Mouse (Mus musculus) fibroblast of lung, adult 2 months (primary cell): ENCODE data around the gene Dusp19.
A peak's percentile ranks its signal among the peaks of the same experiment; 100 is the strongest.

Source experiments
- DNase-seq: peaks from one replicate; pipeline ENCODE4 v3.0.0-alpha.2; 2011; ENCODE audit warnings: low read depth

Dusp19 gene

DNA sequence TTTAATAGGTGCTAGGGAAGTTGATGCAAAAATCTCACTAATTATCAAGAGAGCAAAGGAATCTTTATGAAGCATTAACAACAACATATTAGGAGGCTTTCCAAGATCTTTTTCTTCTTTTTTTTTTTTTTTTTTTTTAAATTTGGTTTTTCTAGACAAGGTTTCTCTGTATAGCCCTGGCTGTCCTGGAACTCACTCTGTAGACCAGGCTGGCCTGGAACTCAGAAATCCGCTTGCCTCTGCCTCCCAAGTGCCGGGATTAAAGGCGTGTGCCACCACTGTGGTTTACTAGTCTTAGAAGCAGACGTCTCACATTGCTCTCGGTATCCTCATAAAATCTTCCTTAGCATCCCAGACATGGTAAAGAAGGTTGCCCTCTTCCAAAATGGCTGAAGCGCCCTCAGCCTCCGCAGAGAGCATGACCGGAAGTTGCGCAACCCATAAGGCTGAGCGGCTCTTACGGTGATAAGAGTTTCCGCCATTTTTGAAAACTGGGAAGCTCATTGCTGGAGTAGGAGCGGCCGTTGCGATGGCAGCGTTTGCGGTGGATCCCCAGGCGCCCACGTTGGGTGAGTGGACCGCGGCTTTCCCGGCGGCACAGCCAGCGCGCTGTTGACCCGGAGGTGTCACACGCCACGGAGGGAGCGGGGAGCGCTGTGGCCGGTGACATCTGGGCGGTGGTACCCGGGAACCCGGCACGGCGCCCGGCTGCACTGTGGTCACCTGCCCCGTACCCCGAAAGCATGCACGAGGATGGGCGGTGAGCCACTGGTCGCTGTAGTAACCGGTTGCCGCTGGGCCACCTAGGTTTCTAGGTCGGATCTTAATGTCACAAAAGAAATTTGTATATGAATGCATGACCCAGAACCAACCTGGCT is 21.8 kb downstream of the Dusp19 start:
- DNase-seq, result peak; percentile 84

- DNase-seq, result no peak
These were observed 22.6 kb downstream of the Dusp19 start for GRCm38 (mm10) chr2:80639398-80639797.

GRCm38 (mm10) chr2:80639864-80640263 is 23.0 kb downstream of the Dusp19 start:
- no peak for DNase-seq

DNA sequence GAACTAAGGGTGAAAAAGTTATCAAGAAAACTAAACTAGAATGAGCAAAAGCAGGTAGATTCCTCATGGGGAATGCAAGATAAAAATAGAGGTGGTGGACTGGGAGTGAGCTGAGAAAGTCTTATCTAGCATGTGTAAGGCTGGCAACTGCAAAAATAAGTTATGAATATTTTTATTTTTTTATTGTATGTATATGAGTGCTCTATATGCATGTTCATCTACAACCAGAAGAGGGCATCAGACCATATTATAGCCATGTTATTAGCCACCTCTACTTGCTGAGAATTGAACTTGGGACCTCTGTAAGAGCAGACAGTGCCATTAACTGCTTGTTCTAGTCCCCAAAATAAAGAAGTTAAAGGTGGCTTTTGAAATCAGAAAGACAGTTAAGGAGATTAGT is 44.6 kb downstream of the Dusp19 start:
- DNase-seq, result no peak

DNA sequence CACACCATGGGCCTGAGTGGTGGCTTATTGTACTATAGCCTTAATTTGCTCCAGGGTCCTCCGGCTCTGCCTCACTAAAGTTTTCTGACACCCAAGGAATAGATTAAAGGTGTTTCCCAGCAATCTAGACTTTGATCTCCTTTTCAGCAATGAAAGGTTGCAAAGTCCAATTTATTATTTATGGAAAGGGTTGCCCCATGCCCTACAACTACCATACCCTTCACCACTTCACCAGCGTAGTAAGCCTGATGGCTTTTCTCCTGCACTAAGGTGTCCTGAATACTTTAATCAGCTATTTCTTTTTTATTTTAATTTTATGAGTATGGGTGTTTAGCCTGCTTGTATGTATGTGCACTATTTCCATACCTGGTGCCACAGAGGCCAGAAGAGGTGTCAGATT is 45.8 kb downstream of the Dusp19 start:
- DNase-seq, result no peak

DNA sequence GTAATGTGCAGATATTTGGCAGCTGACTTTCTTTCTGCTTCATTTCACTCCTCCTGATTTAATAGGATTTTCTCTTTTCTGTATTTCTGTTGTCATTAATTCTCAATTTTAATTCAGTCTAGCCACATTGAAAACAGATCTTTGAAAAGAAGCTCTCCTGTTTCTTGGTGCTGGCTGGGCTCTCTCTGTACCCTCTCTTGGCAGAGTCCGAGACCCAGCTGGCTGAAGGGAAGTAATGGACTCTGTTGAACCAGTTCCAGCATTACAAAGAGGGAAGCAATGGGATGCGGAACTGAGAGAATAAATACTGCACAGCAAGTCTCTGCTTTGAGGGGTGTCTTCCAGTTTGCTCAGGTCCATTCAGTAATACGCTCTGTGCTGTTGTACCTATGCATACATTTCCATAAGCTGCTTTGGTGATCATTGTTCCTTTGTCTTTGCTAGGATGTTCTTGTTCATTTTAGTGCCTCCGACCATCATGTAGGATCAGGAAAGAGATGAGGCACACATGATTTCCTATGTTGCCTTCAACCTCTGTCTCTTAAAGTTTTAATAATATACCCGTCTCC is 50.6 kb downstream of the Dusp19 start:
- DNase-seq, result no peak

DNA sequence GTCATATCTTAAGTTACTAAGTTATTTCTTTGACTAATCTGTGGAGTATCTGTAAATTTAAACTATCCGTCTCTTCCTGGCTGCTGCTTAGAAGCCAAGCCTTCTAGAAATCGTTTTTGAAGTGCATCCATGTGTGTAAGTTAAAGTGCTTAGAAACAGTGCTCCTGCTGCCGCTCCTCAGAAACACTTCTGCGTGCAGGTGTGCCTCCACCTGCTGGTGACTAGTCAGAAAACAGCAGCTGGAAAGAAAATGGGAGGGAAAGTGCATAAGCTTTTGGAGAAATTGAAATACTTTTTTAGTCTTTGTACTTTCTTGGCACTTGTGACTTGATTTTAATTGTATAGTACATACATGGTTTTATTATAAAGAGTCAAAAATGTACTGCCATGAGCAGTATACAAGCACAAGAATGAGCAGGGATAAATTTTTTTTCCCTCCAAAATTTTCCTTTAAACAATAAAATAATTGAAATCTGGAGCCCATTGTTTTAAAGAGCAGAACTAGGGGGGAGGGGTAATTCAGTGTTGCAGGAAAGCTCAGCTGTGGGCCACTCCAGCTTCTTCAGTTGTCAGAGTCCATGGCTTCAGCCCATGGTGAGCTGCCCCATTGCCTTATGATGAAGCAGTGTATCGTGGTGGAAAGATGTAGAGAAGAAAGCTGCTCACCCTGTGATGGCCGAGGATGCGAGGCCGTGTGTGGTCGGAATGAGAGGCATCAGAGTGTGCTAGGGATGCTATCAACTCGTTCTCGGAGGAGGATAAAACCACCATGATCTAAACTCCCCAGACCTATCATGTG is 53.2 kb downstream of the Dusp19 start:
- no peak for DNase-seq

DNA sequence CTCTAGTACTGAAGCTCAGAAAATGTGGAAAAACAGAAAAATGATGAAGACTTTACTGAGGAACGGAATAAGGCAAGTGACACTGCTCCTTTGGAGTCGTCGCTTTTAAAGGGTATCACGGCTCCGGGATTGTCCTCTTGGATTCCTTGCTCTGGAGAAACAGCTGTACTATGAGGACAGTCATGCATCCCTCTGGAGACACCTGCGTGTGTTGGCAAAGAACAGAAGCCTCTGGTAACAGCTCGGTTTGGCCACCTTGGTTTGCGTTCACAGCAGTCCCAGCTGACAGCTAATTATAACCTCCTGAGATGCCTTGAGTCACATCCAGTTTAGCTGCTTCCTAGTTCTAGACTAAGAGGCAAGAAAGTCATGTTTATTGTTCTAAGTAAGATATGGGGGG is 62.0 kb downstream of the Dusp19 start:
- no peak for DNase-seq
